Mouse (Mus musculus): ENCODE results near the gene Pomt2. TPM values are rescaled to one million over a fixed set of nuclear protein-coding genes. Genes with fewer than 3 reads are reported as not detected.
"Not testable (repeated sequence)": the region's sequence is repeated elsewhere in the genome, so short reads cannot be mapped to it uniquely, and the experiment has no call there.

Gene Pomt2
- polyA plus RNA-seq (2021): 14.5 TPM

GRCm38 (mm10) chr12:87147395-87148089 is at the start of gene Pomt2:
TSS of gene Pomt2 (minus strand) at chr12:87147968.
- no peak for TF ChIP-seq CTCF (IDR thresholded peaks at IDR 0.05)
- ATAC-seq: peak; percentile 98
- in situ Hi-C loops (cut with MboI; ENCODE audit: low pct_unique_long_range_greater_than_20kb): no loop called here
- DNase-seq (ENCODE audit: low read depth, low spot score): peak; percentile 77
- POLR2A ChIA-PET: interaction anchor here (0.5 to 1.7 kb wide), 3 partner anchors 13 to 46 kb away, joined by 3 to 8 read pairs (median 3); no protein-coding TSS in a partner anchor
- CTCF ChIA-PET: no interaction called here
- no peaks in the 10 kb centered on the region for H3K27me3 ChIP-seq

- DNase-seq (ENCODE audit: low read depth, low spot score) (no peak), ATAC-seq (no peak)
- in situ Hi-C loops (cut with MboI; ENCODE audit: low pct_unique_long_range_greater_than_20kb): no loop called here
- no peak for TF ChIP-seq CTCF (IDR thresholded peaks at IDR 0.05)
- no peaks in the 10 kb centered on the region for H3K27me3 ChIP-seq
- CTCF ChIA-PET: interaction anchor here (1.2 to 1.3 kb wide), 2 partner anchors 37 to 54 kb away, joined by 3 read pairs; no protein-coding TSS in a partner anchor
- POLR2A ChIA-PET: interaction anchor here (0.7 kb wide), 1 partner anchor 1206 kb away, joined by 3 read pairs; no protein-coding TSS in a partner anchor
Measured at GRCm38 (mm10) chr12:87196310-87196709, 48.5 kb upstream of the Pomt2 start.

- H3K27me3 ChIP-seq: no peaks in the 10 kb centered on the region
- ATAC-seq (no peak), DNase-seq (ENCODE audit: low read depth, low spot score) (no peak)
- CTCF ChIA-PET: no interaction called here
- no peak for TF ChIP-seq CTCF (IDR thresholded peaks at IDR 0.05)
- POLR2A ChIA-PET: no interaction called here
- in situ Hi-C loops (cut with MboI; ENCODE audit: low pct_unique_long_range_greater_than_20kb): no loop called here
Measured at GRCm38 (mm10) chr12:87195069-87195468, 47.3 kb upstream of the Pomt2 start.

GRCm38 (mm10) chr12:87193008-87193407 is 45.2 kb upstream of the Pomt2 start:
- no peak for DNase-seq (ENCODE audit: low read depth, low spot score)
- no peak for TF ChIP-seq CTCF (IDR thresholded peaks at IDR 0.05)
- in situ Hi-C loops (cut with MboI; ENCODE audit: low pct_unique_long_range_greater_than_20kb): no loop called here
- ATAC-seq: no peak
- POLR2A ChIA-PET: interaction anchor here (0.6 kb wide), 1 partner anchor 840 kb away, joined by 7 read pairs; no protein-coding TSS in a partner anchor
- no peaks in the 10 kb centered on the region for H3K27me3 ChIP-seq
- CTCF ChIA-PET: interaction anchor here (1.2 to 1.7 kb wide), 3 partner anchors 9 to 36 kb away, joined by 3 to 5 read pairs (median 5); no protein-coding TSS in a partner anchor

- in situ Hi-C loops (cut with MboI; ENCODE audit: low pct_unique_long_range_greater_than_20kb): no loop called here
- TF ChIP-seq CTCF (IDR thresholded peaks at IDR 0.05): no peak
- POLR2A ChIA-PET: no interaction called here
- CTCF ChIA-PET: interaction anchor here (1.4 kb wide), 1 partner anchor 18 kb away, joined by 5 read pairs; no protein-coding TSS in a partner anchor
- no peaks in the 10 kb centered on the region for H3K27me3 ChIP-seq
- ATAC-seq (no peak), DNase-seq (ENCODE audit: low read depth, low spot score) (no peak)
Measured at GRCm38 (mm10) chr12:87177631-87178030, 29.9 kb upstream of the Pomt2 start.

- DNase-seq (ENCODE audit: low read depth, low spot score) (no peak), ATAC-seq (no peak)
- TF ChIP-seq CTCF (IDR thresholded peaks at IDR 0.05): no peak
- CTCF ChIA-PET: interaction anchor here (1.4 to 1.5 kb wide), 2 partner anchors 10 to 11 kb away, joined by 3 to 4 read pairs; no protein-coding TSS in a partner anchor
- H3K27me3 ChIP-seq: no peaks in the 10 kb centered on the region
- in situ Hi-C loops (cut with MboI; ENCODE audit: low pct_unique_long_range_greater_than_20kb): no loop called here
- POLR2A ChIA-PET: no interaction called here
Measured at GRCm38 (mm10) chr12:87175194-87175946, 27.6 kb upstream of the Pomt2 start.

- no peaks in the 10 kb centered on the region for H3K27me3 ChIP-seq
- no peak for TF ChIP-seq CTCF (IDR thresholded peaks at IDR 0.05)
- ChIA-PET CTCF (no interaction called here), POLR2A (interaction anchor here (0.6 to 0.9 kb wide), 2 partner anchors 13 to 77 kb away, joined by 3 to 8 read pairs; partner anchors contain the start of gene Pomt2)
- in situ Hi-C loops (cut with MboI; ENCODE audit: low pct_unique_long_range_greater_than_20kb): no loop called here
- no peak for DNase-seq (ENCODE audit: low read depth, low spot score)
- ATAC-seq: no peak
Measured at GRCm38 (mm10) chr12:87160815-87161214, 13.0 kb upstream of the Pomt2 start.

GRCm38 (mm10) chr12:87160310-87160709 is 12.5 kb upstream of the Pomt2 start:
- ChIA-PET POLR2A (interaction anchor here (0.9 kb wide), 1 partner anchor 12 kb away, joined by 8 read pairs; the partner anchor contains the start of gene Pomt2), CTCF (no interaction called here)
- no peaks in the 10 kb centered on the region for H3K27me3 ChIP-seq
- no peak for ATAC-seq
- DNase-seq (ENCODE audit: low read depth, low spot score): no peak
- no peak for TF ChIP-seq CTCF (IDR thresholded peaks at IDR 0.05)
- in situ Hi-C loops (cut with MboI; ENCODE audit: low pct_unique_long_range_greater_than_20kb): no loop called here

- no peak for TF ChIP-seq CTCF (IDR thresholded peaks at IDR 0.05)
- POLR2A ChIA-PET: interaction anchor here (0.7 kb wide), 1 partner anchor 12 kb away, joined by 3 read pairs; no protein-coding TSS in a partner anchor
- no peaks in the 10 kb centered on the region for H3K27me3 ChIP-seq
- CTCF ChIA-PET: no interaction called here
- ATAC-seq: no peak
- DNase-seq (ENCODE audit: low read depth, low spot score): no peak
- in situ Hi-C loops (cut with MboI; ENCODE audit: low pct_unique_long_range_greater_than_20kb): no loop called here
Measured at GRCm38 (mm10) chr12:87158099-87158498, 10.3 kb upstream of the Pomt2 start.

- no peak for ATAC-seq
- ChIA-PET CTCF (interaction anchor here (1.3 kb wide), 1 partner anchor 36 kb away, joined by 5 read pairs; no protein-coding TSS in a partner anchor), POLR2A (no interaction called here)
- TF ChIP-seq CTCF (IDR thresholded peaks at IDR 0.05): no peak
- DNase-seq (ENCODE audit: low read depth, low spot score): no peak
- in situ Hi-C loops (cut with MboI; ENCODE audit: low pct_unique_long_range_greater_than_20kb): no loop called here
- H3K27me3 ChIP-seq: no peaks in the 10 kb centered on the region
Measured at GRCm38 (mm10) chr12:87157361-87157760, 9.6 kb upstream of the Pomt2 start.

- CTCF ChIA-PET; DNase-seq (ENCODE audit: low read depth, low spot score); H3K27me3 ChIP-seq; POLR2A ChIA-PET; in situ Hi-C loops (cut with MboI; ENCODE audit: low pct_unique_long_range_greater_than_20kb); ATAC-seq: not testable (repeated sequence)
Measured at GRCm38 (mm10) chr12:87154448-87154847, 6.7 kb upstream of the Pomt2 start.

Data from Patski (cell line).